Comparison of ENCODE assay signal across 23 mouse cellular contexts in genomic region chr6:14185921-14186420, GRCm38 (mm10).
DNase-seq lines count a peak whose midpoint lies in the region; ATAC-seq lines count a peak whose summit lies in the region.
"Had no signal": no experiment of that assay in that cellular context is flagged by ENCODE, and none has a peak within 500 bp of the region (broad histone marks: within the 10 kb centered on the region; RNA-seq: fewer than 3 reads in every experiment).

No protein-coding gene starts in this region.

- no peak overlapping the region for H3K4me3 ChIP-seq in forebrain, embryonic 14.5 days (ENCODE audit: low read depth, low read length)
- H3K4me3 ChIP-seq in forebrain, embryonic 11.5 days (ENCODE audit: low read depth, low read length) = no peak overlapping the region
- no peak overlapping the region for H3K4me3 ChIP-seq in forebrain, embryonic 16.5 days (replicated peaks; ENCODE audit: low read length)
- H3K4me3 ChIP-seq in liver, embryonic 12.5 days = no peak overlapping the region
- H3K4me3 ChIP-seq: embryonic facial prominence, embryonic 10.5 days; heart, embryonic 10.5 days; hindbrain, embryonic 15.5 days; liver, embryonic 15.5 days; lung, embryonic 15.5 days; megakaryocyte, embryonic 14.5 days; midbrain, embryonic 13.5 days had no signal

- WGBS in forebrain, embryonic 14.5 days = 58% methylated on average over 2 of the region's 2 CpGs
- WGBS in forebrain, embryonic 11.5 days = 80% methylated on average over 2 of the region's 2 CpGs
- 39% methylated on average over 2 of the region's 2 CpGs for WGBS in forebrain, embryonic 16.5 days
- WGBS in liver, embryonic 12.5 days (ENCODE audit: insufficient replicate concordance) = 40% methylated on average over 2 of the region's 2 CpGs

- no peaks in the 10 kb centered on the region for H3K4me1 ChIP-seq in forebrain, embryonic 14.5 days (ENCODE audit: control insufficient read depth, insufficient read depth, low read length)
- H3K4me1 ChIP-seq in forebrain, embryonic 11.5 days (replicated peaks; ENCODE audit: control insufficient read depth, insufficient read depth, low read length) = no peaks in the 10 kb centered on the region
- peaks cover 3% of the 10 kb centered on the region; the same call in 1 of the 2 replicates for H3K4me1 ChIP-seq in forebrain, embryonic 16.5 days (replicated peaks; ENCODE audit: control insufficient read depth, insufficient read depth, low read length)
- H3K4me1 ChIP-seq in liver, embryonic 12.5 days = no peaks in the 10 kb centered on the region
- H3K4me1 ChIP-seq: embryonic facial prominence, embryonic 10.5 days; heart, embryonic 10.5 days; hindbrain, embryonic 15.5 days; liver, embryonic 15.5 days; lung, embryonic 15.5 days; megakaryocyte, embryonic 14.5 days; midbrain, embryonic 13.5 days had no signal

- no peak overlapping the region for H3K4me2 ChIP-seq in forebrain, embryonic 14.5 days (ENCODE audit: low read length)
- no peak overlapping the region for H3K4me2 ChIP-seq in forebrain, embryonic 11.5 days (ENCODE audit: low read depth, low read length, severe bottlenecking)
- no peak overlapping the region for H3K4me2 ChIP-seq in forebrain, embryonic 16.5 days (ENCODE audit: low read length)
- H3K4me2 ChIP-seq in liver, embryonic 12.5 days = no peak overlapping the region
- H3K4me2 ChIP-seq: hindbrain, embryonic 15.5 days; liver, embryonic 15.5 days; lung, embryonic 15.5 days; midbrain, embryonic 13.5 days had no signal

- no peaks in the 10 kb centered on the region for H3K36me3 ChIP-seq in forebrain, embryonic 14.5 days (ENCODE audit: control insufficient read depth, insufficient read depth, low read length)
- H3K36me3 ChIP-seq in forebrain, embryonic 11.5 days (ENCODE audit: control insufficient read depth, insufficient read depth, low read length) = no peaks in the 10 kb centered on the region
- H3K36me3 ChIP-seq in forebrain, embryonic 16.5 days (ENCODE audit: control insufficient read depth, insufficient read depth) = no peaks in the 10 kb centered on the region
- H3K36me3 ChIP-seq in liver, embryonic 12.5 days = no peaks in the 10 kb centered on the region
- H3K36me3 ChIP-seq: embryonic facial prominence, embryonic 10.5 days; heart, embryonic 10.5 days; hindbrain, embryonic 15.5 days; liver, embryonic 15.5 days; lung, embryonic 15.5 days; midbrain, embryonic 13.5 days had no signal

- H3K9ac ChIP-seq in forebrain, embryonic 14.5 days (ENCODE audit: low read length) = no peak overlapping the region
- H3K9ac ChIP-seq in forebrain, embryonic 11.5 days (ENCODE audit: low read length) = no peak overlapping the region
- no peak overlapping the region for H3K9ac ChIP-seq in forebrain, embryonic 16.5 days (replicated peaks; ENCODE audit: low read depth, low read length)
- H3K9ac ChIP-seq in liver, embryonic 12.5 days = no peak overlapping the region
- H3K9ac ChIP-seq: hindbrain, embryonic 15.5 days; liver, embryonic 15.5 days; lung, embryonic 15.5 days; midbrain, embryonic 13.5 days had no signal

- H3K27ac ChIP-seq in forebrain, embryonic 14.5 days (ENCODE audit: low read depth, low read length) = no peak overlapping the region
- H3K27ac ChIP-seq in forebrain, embryonic 11.5 days (ENCODE audit: low read depth, low read length) = no peak overlapping the region
- 0 out of 2 replicates have a peak overlapping the region, but pooled peaks have one; percentile 47 for H3K27ac ChIP-seq in forebrain, embryonic 16.5 days (ENCODE audit: low read length)
- H3K27ac ChIP-seq in liver, embryonic 12.5 days = no peak overlapping the region
- H3K27ac ChIP-seq: embryonic facial prominence, embryonic 10.5 days; heart, embryonic 10.5 days; hindbrain, embryonic 15.5 days; liver, embryonic 15.5 days; lung, embryonic 15.5 days; midbrain, embryonic 13.5 days had no signal

- DNase-seq in forebrain, embryonic 14.5 days (ENCODE audit: low spot score) = peak; percentile 77
- no peak for DNase-seq in forebrain, embryonic 11.5 days (ENCODE audit: low spot score)
- peak; percentile 12 for DNase-seq in left cerebral cortex, adult 11 months (ENCODE audit: low spot score)
- DNase-seq in left cerebral cortex, postnatal 4 days = no peak
- DNase-seq in left cerebral cortex, postnatal 36 days (ENCODE audit: low spot score in 2 of 2) = peak; percentile 7 to 10
- no peak for DNase-seq in cerebellum, postnatal 36 days
- DNase-seq: adrenal gland, postnatal 10 days; cerebellum, adult 11 months; cerebellum, adult 9-11 months; kidney, adult 2 months; kidney, postnatal 14 days; lung, postnatal 36 days; thymus, adult 2 months; thymus, postnatal 4 days had no signal

- peak; percentile 88 for ATAC-seq in forebrain, embryonic 14.5 days
- ATAC-seq in forebrain, embryonic 11.5 days (replicated peaks; ENCODE audit: low FRiP score) = no peak
- peak; percentile 96 for ATAC-seq in forebrain, embryonic 16.5 days
- ATAC-seq in liver, embryonic 12.5 days = no peak
- ATAC-seq: midbrain, embryonic 13.5 days had no signal

- H3K9me3 ChIP-seq in forebrain, embryonic 14.5 days (replicated peaks; ENCODE audit: control insufficient read depth, low read length) = no peaks in the 10 kb centered on the region
- no peaks in the 10 kb centered on the region for H3K9me3 ChIP-seq in forebrain, embryonic 11.5 days (ENCODE audit: control insufficient read depth, low read length)
- no peaks in the 10 kb centered on the region for H3K9me3 ChIP-seq in forebrain, embryonic 16.5 days (ENCODE audit: control insufficient read depth, low read length)
- no peaks in the 10 kb centered on the region; the same call in 1 of the 2 replicates for H3K9me3 ChIP-seq in liver, embryonic 12.5 days (replicated peaks)
- H3K9me3 ChIP-seq: hindbrain, embryonic 15.5 days; liver, embryonic 15.5 days; lung, embryonic 15.5 days; midbrain, embryonic 13.5 days had no signal

- H3K27me3 ChIP-seq in forebrain, embryonic 14.5 days (replicated peaks; ENCODE audit: control insufficient read depth, insufficient read depth, low read length) = no peaks in the 10 kb centered on the region
- H3K27me3 ChIP-seq in forebrain, embryonic 11.5 days (ENCODE audit: control insufficient read depth, insufficient read depth, low read length) = no peaks in the 10 kb centered on the region
- no peaks in the 10 kb centered on the region for H3K27me3 ChIP-seq in forebrain, embryonic 16.5 days (replicated peaks; ENCODE audit: control insufficient read depth, insufficient read depth, low read length)
- no peaks in the 10 kb centered on the region for H3K27me3 ChIP-seq in liver, embryonic 12.5 days (replicated peaks)
- H3K27me3 ChIP-seq: hindbrain, embryonic 15.5 days; liver, embryonic 15.5 days; lung, embryonic 15.5 days; megakaryocyte, embryonic 14.5 days; midbrain, embryonic 13.5 days had no signal

- intact Hi-C loops in left cerebral cortex, postnatal 4 days (cut with DNase I) = loop anchor here (1.0 kb wide), 1 partner anchor 41 kb away; no protein-coding TSS in a partner anchor
- intact Hi-C loops in left cerebral cortex, postnatal 36 days (cut with DNase I) = no loop called here

Comparison
In these comparisons a context has a peak if more than half of its experiments do, and no peak if none do; other contexts are left out.
1. ATAC-seq: peak in forebrain, embryonic 14.5 days (single experiment) and forebrain, embryonic 16.5 days (single experiment); none in forebrain, embryonic 11.5 days (single experiment) and liver, embryonic 12.5 days (single experiment).
2. DNase-seq: peak in forebrain, embryonic 14.5 days (single experiment), left cerebral cortex, adult 11 months (single experiment) and left cerebral cortex, postnatal 36 days (2 of 2); none in forebrain, embryonic 11.5 days (single experiment), left cerebral cortex, postnatal 4 days (single experiment) and cerebellum, postnatal 36 days (0 of 2).